Mouse (Mus musculus): ENCODE results near the gene Prm1.

GRCm38 (mm10) chr16:10812865-10813371 lies 7.3 kb upstream of the Prm1 start, which contains the start of gene Gm11172:
- TF ChIP-seq POLR2A (IDR thresholded peaks at IDR 0.05; ENCODE audit: borderline replicate concordance, control insufficient read depth, low read depth, low read length) (no peak), CTCF (IDR thresholded peaks at IDR 0.05; ENCODE audit: control insufficient read depth, insufficient read depth, low read length) (no peak)
